Mouse (Mus musculus) adipose tissue, adult 10 weeks (tissue): ENCODE measurements around the gene Igfn1. TPM values are rescaled to one million over a fixed set of nuclear protein-coding genes. Genes with fewer than 3 reads are reported as not detected.

Experiments
- polyA plus RNA-seq: library from polyadenylated mRNA; stranded (reverse); fragments of 350-450 nt; fragmentation: Illumina TruSeq; extraction: RNeasy Lipid Tissue Mini Kit (QIAGEN cat#74804); gene quantifications from one replicate; pipeline ENCODE4 v1.2.3, GENCODE M21; 2014; ENCODE audit warnings: low read depth, low replicate concordance

Gene Igfn1
- 0.73 TPM for polyA plus RNA-seq

DNA sequence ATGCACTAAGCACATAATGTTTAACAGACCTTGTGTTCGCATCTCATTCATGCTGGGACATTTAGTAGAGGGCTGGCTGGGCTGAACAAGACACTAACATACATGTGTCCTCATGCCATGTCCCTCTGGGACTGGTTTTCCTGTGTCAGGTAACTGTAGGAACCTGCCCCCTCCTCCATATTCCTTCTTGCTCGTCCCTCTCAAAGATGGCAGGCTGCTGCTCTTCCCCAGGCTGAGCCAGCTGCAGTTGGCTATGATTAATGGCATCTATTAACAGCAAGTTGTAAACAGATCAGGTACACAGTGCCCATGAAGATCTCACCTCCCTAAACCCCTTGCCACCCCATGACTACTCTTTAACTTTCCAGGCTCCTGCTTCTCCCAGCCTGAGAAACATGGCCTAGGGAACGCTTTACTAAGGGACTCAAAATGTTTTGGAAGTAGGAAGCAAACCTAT, at the start of gene Igfn1:
TSS of gene Igfn1 (minus strand) at position 51 of the 457 bp plus-strand sequence.

GRCm38 (mm10) chr1:136052547-136052946, 46.4 kb upstream of the Igfn1 start, which contains the start of gene Cacna1s:
TSS of gene Cacna1s (plus strand) at chr1:136052750.

GRCm38 (mm10) chr1:136050312-136051012, 44.3 kb upstream of the Igfn1 start, which contains the start of gene Ascl5:
TSS of gene Ascl5 (plus strand) at chr1:136050804.

GRCm38 (mm10) chr1:136007211-136008158, 1.3 kb upstream of the Igfn1 start, which contains the start of gene Tmem9:
TSS of gene Tmem9 (plus strand) at chr1:136008150.

GRCm38 (mm10) chr1:135918644-135919407, 87.3 kb downstream of the Igfn1 start, which contains the start of gene Pkp1:
TSS of gene Pkp1 (minus strand) at chr1:135919207.

Other genes starting within 250 kb of the Igfn1 start
- 77.5 TPM for gene Phlda3, start 240.2 kb downstream of the Igfn1 start, polyA plus RNA-seq
- 0.31 TPM for gene Tnni1, start 226.9 kb downstream of the Igfn1 start, polyA plus RNA-seq
- 27.6 TPM for gene Lad1, start 187.7 kb downstream of the Igfn1 start, polyA plus RNA-seq
- gene Tnnt2, start 170.0 kb downstream of the Igfn1 start, polyA plus RNA-seq = 29.7 TPM
- gene Pkp1, start 87.1 kb downstream of the Igfn1 start, polyA plus RNA-seq = 2.0 TPM
- gene Tmem9, start 1.8 kb upstream of the Igfn1 start, polyA plus RNA-seq = 45.9 TPM
- gene Ascl5, start 44.5 kb upstream of the Igfn1 start, polyA plus RNA-seq = not detected
- 0.46 TPM for gene Cacna1s, start 46.4 kb upstream of the Igfn1 start, polyA plus RNA-seq
- gene Kif21b, start 125.0 kb upstream of the Igfn1 start, polyA plus RNA-seq = 2.0 TPM
- gene Mroh3, start 206.5 kb upstream of the Igfn1 start, polyA plus RNA-seq = 0.73 TPM
- 13.3 TPM for gene Inava, start 227.9 kb upstream of the Igfn1 start, polyA plus RNA-seq